Mouse (Mus musculus) heart, postnatal 14 days (tissue): ENCODE results near the gene Mtmr6. TPM values are rescaled to one million over a fixed set of nuclear protein-coding genes. Genes with fewer than 3 reads are reported as not detected.
"Not testable (repeated sequence)": the region's sequence is repeated elsewhere in the genome, so short reads cannot be mapped to it uniquely, and the experiment has no call there.

Experiments
- DNase-seq, 2 experiments: peaks; one replicate each; pipeline ENCODE4 v3.0.0; 2021 to 2022
- intact Hi-C: fragments of 180-260 bp; cut with DNase I; formaldehyde crosslinking; loops from one replicate; pipeline ENCODE4 v1.15.1; 2025
- microRNA-seq, 2 experiments: library from miRNA; unstranded; fragments of <30 nt; microRNA quantifications; one replicate each; pipeline ENCODE4 v1.2.0; 2021 to 2022
- total RNA-seq, 2 experiments: library from RNA; stranded (reverse); gene quantifications; 2 replicates each; pipeline ENCODE4 v1.2.3; 2021

The Mtmr6 gene
- total RNA-seq, 2 experiments from 2014 or later: 30.1 to 33.3 TPM

GRCm38 (mm10) chr14:60286194-60286863 lies 21.3 kb downstream of the Mtmr6 start:
- DNase-seq: no peak
- intact Hi-C loops: no loop called here

GRCm38 (mm10) chr14:60290363-60290762 lies 25.3 kb downstream of the Mtmr6 start:
- DNase-seq: no peak
- intact Hi-C loops: no loop called here

DNA sequence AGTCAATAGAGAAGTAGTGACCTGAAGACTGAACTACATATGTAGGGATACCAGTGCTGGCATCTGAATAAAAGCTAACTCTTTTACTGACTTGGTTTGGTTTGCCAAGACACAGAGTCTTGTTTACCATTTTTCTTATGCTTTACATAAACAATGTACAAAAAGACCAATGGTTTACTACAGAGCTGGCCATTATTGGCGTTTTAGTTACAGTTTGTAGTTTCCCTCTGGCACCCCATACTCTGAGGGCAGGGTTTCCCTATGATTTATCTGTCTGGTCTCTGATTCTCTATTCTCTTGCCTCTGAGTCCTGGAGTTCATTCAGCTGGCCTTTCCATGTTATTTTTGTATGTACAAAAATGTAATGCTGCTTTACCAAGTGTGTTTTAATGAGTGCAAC lies 30.5 kb downstream of the Mtmr6 start:
- no peak for DNase-seq
- intact Hi-C loops: no loop called here

DNA sequence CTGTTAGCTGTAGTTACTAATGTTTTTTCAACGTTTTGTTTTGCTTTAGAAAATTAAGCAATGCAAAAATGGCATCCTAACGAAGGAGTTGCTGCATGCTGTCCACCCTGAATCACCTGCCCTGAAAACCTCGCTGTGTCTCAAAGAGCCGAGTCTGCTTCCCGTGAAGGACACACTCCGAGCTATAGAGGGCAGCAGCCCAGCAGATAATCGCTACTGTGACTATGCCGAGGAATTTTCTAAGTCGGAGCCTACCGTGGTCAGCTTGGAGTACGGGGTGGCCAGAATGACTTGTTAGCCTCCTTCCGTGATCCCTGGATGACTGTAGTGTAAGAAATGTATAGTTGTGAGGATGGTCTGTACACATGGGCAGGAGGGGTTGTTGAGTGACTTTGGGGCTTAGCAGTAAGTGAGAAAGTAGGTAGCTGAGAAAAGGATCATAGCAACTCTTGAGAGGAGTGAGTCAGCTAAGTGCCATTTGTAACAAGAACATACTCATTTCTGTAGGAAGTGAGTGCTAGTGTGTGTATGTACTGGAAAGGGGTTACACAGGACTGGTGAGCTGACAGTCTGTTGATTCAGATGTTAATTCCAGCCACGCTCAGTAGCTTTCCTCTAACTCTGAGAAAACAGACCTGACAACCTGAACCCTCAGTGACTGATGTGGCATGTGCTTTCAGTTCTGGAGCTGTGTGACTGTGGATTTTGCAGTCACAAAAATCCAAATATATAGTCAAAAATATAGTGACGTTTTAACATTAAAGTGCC lies 35.4 kb downstream of the Mtmr6 start:
- intact Hi-C loops: no loop called here
- no peak for DNase-seq

GRCm38 (mm10) chr14:60301024-60301423 lies 36.0 kb downstream of the Mtmr6 start:
- intact Hi-C loops: no loop called here
- no peak for DNase-seq

DNA sequence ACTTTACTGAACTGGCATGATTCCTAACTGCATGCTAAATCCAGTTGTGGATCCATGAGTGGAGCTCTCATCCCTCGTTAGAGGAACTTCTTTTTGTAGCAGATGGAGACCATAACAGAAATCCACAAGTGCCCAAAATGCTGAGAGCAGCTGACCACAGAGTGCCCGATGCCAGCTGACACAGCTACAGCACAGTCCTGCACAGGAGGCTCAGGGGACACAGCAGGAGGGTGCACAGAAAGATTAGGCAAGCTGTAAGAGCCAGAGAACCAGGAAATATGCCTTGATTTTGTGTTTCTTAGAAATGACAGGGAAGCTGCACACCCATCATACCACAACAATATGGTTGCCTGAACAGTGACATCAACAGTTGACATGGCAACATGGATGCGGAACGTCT lies 37.4 kb downstream of the Mtmr6 start:
- no peak for DNase-seq
- intact Hi-C loops: no loop called here

DNA sequence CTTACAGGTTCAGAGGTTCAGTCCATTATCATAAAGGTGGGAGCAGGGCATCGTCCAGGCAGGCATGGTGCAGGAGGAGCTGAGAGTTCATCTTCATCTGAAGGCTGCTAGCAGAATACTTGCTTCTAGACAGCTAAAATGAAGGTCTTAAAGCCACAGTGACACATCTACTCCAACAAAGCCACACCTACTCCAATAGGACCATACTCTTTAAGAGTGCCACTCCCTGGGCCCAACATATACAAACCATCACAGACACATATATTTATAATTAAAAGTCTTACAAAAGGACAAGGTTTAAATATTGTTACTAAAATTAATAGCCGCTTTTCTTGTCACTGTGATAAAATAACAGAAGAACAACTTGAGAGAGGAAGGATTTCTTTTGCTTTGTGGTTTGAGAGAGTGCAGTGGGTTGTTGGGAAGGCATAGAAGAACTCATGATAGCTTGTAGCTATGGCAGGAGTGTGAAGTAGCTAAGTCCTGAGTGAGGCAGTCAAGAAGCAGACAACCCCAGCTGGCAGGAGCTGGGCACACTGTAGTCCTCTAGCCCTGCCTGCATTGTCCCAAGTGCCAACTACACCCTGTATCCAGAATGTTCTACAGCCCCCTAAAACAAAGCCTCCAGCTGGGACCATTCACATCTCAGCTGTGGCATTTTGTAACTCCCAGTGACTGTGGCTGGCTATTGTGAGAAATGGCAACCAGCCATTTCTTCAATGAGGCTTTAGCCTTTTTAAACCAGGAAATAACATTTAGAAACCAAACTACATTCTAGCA lies 39.6 kb downstream of the Mtmr6 start:
- intact Hi-C loops: loop anchor here (5.0 kb wide), 1 partner anchor 133 kb away; no protein-coding TSS in a partner anchor
- DNase-seq: no peak

DNA sequence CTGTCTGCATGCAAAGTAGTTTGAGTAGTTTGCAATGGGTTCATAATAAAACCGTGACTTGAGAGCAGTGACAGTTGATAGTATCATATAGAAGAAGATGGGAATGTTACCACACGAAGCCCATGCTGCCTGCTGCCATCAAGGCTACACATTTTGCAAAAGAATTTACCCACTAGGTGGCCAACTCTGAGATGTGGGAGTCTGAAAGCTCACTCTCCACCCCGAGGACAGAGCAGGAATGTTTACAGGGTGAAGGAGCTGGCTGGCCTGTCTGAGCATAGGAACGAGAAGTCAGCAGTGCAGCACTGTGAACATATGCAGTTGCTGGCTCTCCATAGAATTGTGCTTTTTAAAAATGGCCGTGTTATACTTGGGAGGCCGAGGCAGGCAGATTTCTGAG lies 43.1 kb downstream of the Mtmr6 start:
- DNase-seq: no peak
- intact Hi-C loops: loop anchor here (5.0 kb wide), 1 partner anchor 129 kb away; no protein-coding TSS in a partner anchor

- intact Hi-C loops: no loop called here
- peak in 1 of 2 experiments; percentile 10 for DNase-seq
These were observed 45.7 kb downstream of the Mtmr6 start for GRCm38 (mm10) chr14:60310691-60311090.

DNA sequence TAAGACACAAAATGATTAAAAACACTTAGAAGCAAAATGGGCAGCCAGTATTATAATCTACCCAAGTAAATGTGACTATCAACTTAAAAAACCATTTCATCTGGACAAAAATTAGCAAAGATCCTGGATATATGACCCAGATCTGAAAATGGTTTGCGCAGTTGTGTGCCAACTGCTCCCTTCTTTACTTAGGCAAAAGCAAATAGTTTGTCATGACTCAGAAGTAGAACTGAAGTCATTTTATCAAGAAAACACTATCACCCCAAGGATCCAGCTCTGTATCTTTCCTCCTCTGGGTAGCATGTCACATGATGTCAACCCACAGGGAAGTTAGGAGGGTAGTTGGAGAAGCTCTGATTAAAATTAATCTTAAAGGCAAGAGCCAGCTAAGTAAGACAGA lies 54.2 kb downstream of the Mtmr6 start:
- no peak for DNase-seq
- intact Hi-C loops: no loop called here

GRCm38 (mm10) chr14:60320813-60321212 lies 55.8 kb downstream of the Mtmr6 start:
- intact Hi-C loops: no loop called here
- DNase-seq: no peak

DNA sequence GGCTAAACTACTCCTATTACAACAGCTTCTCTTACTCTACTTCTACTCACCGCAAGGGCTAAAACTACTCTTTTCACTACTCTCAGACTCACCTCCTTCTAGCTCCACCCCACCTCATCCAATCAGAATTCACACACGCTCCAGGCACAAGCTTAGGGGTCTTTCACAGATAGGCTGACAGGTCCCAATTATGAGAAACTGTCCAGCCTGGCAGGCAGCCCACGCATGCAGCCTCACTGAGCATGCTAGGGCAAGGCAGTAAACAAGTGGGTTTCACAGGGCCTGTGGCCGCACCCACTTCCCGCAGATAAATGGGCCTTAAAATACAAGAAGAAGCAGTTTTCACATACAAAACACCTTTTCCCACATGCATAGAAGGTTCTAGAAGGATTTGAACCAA lies 75.0 kb downstream of the Mtmr6 start:
- DNase-seq, intact Hi-C loops: not testable (repeated sequence)

GRCm38 (mm10) chr14:60340570-60340969 lies 75.5 kb downstream of the Mtmr6 start:
- no peak for DNase-seq
- intact Hi-C loops: no loop called here

GRCm38 (mm10) chr14:60345326-60345876 lies 80.4 kb downstream of the Mtmr6 start:
- no peak for DNase-seq
- intact Hi-C loops: no loop called here

Small RNAs within 50 kb of the gene (microRNA-seq; reads per million reads assigned to microRNA genes)
- gene Mir719: 0 reads per million in 2 experiments

Other genes starting within 250 kb of the Mtmr6 start
- gene Atp8a2, start 68.0 kb upstream of the Mtmr6 start, total RNA-seq: 1 to 10 TPM; 4.2 to 5.6 TPM
- gene Nupl1, start 13.8 kb upstream of the Mtmr6 start, total RNA-seq: under 1 TPM in 1 of 2 experiments, not detected in 1; 0.10 TPM
- 10 to 100 TPM; 34.6 to 34.9 TPM for gene Gm49336, start 13.7 kb upstream of the Mtmr6 start, total RNA-seq
- gene Amer2, start 108.0 kb downstream of the Mtmr6 start, total RNA-seq: not detected